Mouse (Mus musculus) heart, adult 8-10 months (tissue): ENCODE results near the gene Zc2hc1c. TPM values are rescaled to one million over a fixed set of nuclear protein-coding genes. Genes with fewer than 3 reads are reported as not detected.

ENCODE experiments used
- DNase-seq: peaks from one replicate; pipeline ENCODE4 v3.0.0; 2022; ENCODE audit warnings: low spot score
- microRNA-seq: library from miRNA; unstranded; fragments of <30 nt; microRNA quantifications from one replicate; pipeline ENCODE4 v1.2.0, GENCODE M21; 2022
- total RNA-seq, 4 experiments: library from RNA; stranded (reverse); gene quantifications; 2 replicates each; pipeline ENCODE4 v1.2.4; 2022

Zc2hc1c gene
- total RNA-seq, 4 experiments from 2014 or later, result 2.6 to 3.2 (median 2.6) TPM

- DNase-seq, result peak; percentile 92
Measured at GRCm38 (mm10) chr12:85339243-85339729, 50.9 kb downstream of the Zc2hc1c start, which contains the start of gene Nek9. Nek9 (minus strand) TSS chr12:85339362.

- DNase-seq, result no peak
Measured at GRCm38 (mm10) chr12:85339947-85340346, 51.6 kb downstream of the Zc2hc1c start.

- DNase-seq, result peak; percentile 84
Measured at GRCm38 (mm10) chr12:85341131-85341530, 52.7 kb downstream of the Zc2hc1c start.

GRCm38 (mm10) chr12:85342310-85342709 is 53.9 kb downstream of the Zc2hc1c start:
- no peak for DNase-seq

- DNase-seq, result no peak
Measured at GRCm38 (mm10) chr12:85344252-85344651, 55.9 kb downstream of the Zc2hc1c start.

- peak; percentile 13 for DNase-seq
Measured at GRCm38 (mm10) chr12:85345559-85345958, 57.2 kb downstream of the Zc2hc1c start.

- peak; percentile 86 for DNase-seq
Measured at GRCm38 (mm10) chr12:85346374-85346773, 58.0 kb downstream of the Zc2hc1c start.

GRCm38 (mm10) chr12:85347196-85347595 is 58.8 kb downstream of the Zc2hc1c start:
- DNase-seq, result no peak

- peak; percentile 58 for DNase-seq
Measured at GRCm38 (mm10) chr12:85348338-85348737, 59.9 kb downstream of the Zc2hc1c start.

Small RNAs within 50 kb of the gene (microRNA-seq; reads per million reads assigned to microRNA genes)
- not detected for gene Mir6938

Other genes with a start within 250 kb of the Zc2hc1c start
- 1 to 10 TPM; 1.1 to 3.0 (median 1.8) TPM for gene Prox2, start 177.8 kb upstream of the Zc2hc1c start, total RNA-seq
- gene Dlst, start 177.8 kb upstream of the Zc2hc1c start, total RNA-seq, result 100 to 1,000 TPM; 715 to 820 (median 788) TPM
- 1 to 10 TPM; 1.7 to 3.5 (median 2.8) TPM for gene Rps6kl1, start 137.3 kb upstream of the Zc2hc1c start, total RNA-seq
- 1 to 10 TPM; 3.7 to 5.1 (median 4.1) TPM for gene Pgf, start 110.8 kb upstream of the Zc2hc1c start, total RNA-seq
- gene Eif2b2, start 69.1 kb upstream of the Zc2hc1c start, total RNA-seq, result 10 to 100 TPM; 39.5 to 50.6 (median 45.2) TPM
- 10 to 100 TPM in 2 of 4 experiments, 1 to 10 TPM in 2; 9.4 to 11.3 (median 10.3) TPM for gene Mlh3, start 18.0 kb upstream of the Zc2hc1c start, total RNA-seq
- 10 to 100 TPM; 20.6 to 27.9 (median 22.9) TPM for gene Acyp1, start 153 bp upstream of the Zc2hc1c start, total RNA-seq
- 100 to 1,000 TPM; 119 to 127 (median 123) TPM for gene Nek9, start 50.8 kb downstream of the Zc2hc1c start, total RNA-seq
- 100 to 1,000 TPM; 164 to 177 (median 171) TPM for gene Tmed10, start 86.3 kb downstream of the Zc2hc1c start, total RNA-seq
- gene Fos, start 185.3 kb downstream of the Zc2hc1c start, total RNA-seq, result 10 to 100 TPM in 2 of 4 experiments, 1 to 10 TPM in 2; 2.4 to 26.4 (median 15.7) TPM